Mouse (Mus musculus): ENCODE measurements around the gene Grm6.

Gene Grm6

DNA sequence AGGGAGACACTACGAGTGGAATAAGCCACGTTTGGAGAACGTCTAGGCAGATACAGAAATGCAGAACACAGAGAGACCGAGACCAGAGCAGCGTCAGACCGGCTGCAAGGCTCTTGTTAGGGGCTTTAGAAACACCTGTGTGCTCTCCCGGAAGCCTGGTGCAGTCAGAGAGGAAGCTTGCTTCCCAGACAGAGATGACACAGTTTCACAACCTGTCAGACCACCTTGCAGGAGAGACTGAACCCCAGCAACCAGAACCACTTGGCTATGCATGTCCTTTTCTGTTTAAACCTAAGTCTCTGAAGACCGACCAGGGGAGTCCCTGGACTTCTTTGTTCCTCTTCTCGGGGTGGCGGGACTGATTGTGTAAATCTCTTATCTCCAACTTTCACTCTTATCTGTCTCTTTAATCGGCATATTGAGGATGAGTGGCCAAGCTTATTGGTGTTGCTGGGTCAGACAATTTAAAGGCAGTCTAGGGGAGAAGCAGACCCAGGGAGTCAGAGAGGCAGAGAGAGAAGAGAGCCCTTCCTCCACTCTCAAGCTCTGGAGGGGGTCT is at the start of gene Grm6:
Gene Grm6 (plus strand): TSS at position 509 of the 559 bp plus-strand sequence.
- in situ Hi-C loops (cut with MboI, MseI): no loop called here

GRCm38 (mm10) chr11:50814233-50814632 is 36.3 kb upstream of the Grm6 start:
- in situ Hi-C loops (cut with MboI, MseI): no loop called here

DNA sequence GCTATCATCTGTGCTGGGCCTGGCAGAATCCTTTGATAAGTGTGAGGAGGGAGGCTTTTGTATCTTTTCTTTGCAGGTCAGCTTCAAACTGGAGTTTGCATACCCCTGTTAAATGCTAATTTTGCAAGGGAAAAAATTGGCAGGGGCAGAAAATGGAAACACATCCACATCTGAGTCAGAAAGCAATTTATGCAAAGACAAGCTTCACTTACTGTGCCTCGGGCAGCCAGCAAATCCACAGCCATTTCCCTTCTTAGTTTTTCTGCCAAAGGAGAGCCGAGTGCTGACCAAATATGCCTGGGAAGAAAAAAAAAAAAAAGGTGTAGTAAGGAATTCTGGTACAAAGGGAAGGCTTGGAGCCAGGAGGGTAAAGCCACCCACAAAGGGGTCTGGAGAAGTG is 24.3 kb upstream of the Grm6 start:
- in situ Hi-C loops (cut with MboI, MseI): no loop called here

- in situ Hi-C loops (cut with MboI, MseI): no loop called here
These were observed 23.2 kb upstream of the Grm6 start, which contains the start of gene Zfp354c for GRCm38 (mm10) chr11:50827010-50827953. Gene Zfp354c (minus strand): TSS chr11:50827724.

- in situ Hi-C loops (cut with MboI, MseI): no loop called here
These were observed 14.8 kb upstream of the Grm6 start for GRCm38 (mm10) chr11:50835727-50836126.

- in situ Hi-C loops (cut with MboI, MseI): no loop called here
These were observed 9.3 kb upstream of the Grm6 start, which contains the start of gene Zfp879 for GRCm38 (mm10) chr11:50841023-50841735. Gene Zfp879 (minus strand): TSS chr11:50841552.

- in situ Hi-C loops (cut with MboI, MseI): no loop called here
These were observed 4.5 kb upstream of the Grm6 start for GRCm38 (mm10) chr11:50845951-50846350.

DNA sequence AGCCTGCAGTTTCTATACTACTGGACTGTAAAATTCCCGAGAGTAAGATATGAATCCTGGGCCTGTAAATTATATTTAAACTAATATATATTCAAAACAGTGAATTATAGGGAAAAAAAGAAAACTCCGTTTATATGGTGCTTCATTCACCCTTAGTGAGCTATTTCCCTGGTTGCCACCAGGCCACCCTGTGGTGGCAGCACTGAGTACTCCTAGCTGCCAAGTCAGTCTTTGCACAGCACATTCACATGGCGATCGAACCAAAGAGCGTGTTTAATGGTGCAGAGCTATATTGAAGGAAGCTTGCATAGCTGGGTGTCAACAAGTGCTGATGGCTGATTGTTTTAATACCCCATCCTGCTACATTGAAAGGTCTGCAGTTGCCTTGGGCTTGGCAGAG is 3.4 kb upstream of the Grm6 start:
- in situ Hi-C loops (cut with MboI, MseI): no loop called here

- in situ Hi-C loops (cut with MboI, MseI): no loop called here
These were observed 1.9 kb upstream of the Grm6 start for GRCm38 (mm10) chr11:50848520-50849137.

- in situ Hi-C loops (cut with MboI, MseI): no loop called here
These were observed 1.2 kb upstream of the Grm6 start for GRCm38 (mm10) chr11:50849310-50849709.

DNA sequence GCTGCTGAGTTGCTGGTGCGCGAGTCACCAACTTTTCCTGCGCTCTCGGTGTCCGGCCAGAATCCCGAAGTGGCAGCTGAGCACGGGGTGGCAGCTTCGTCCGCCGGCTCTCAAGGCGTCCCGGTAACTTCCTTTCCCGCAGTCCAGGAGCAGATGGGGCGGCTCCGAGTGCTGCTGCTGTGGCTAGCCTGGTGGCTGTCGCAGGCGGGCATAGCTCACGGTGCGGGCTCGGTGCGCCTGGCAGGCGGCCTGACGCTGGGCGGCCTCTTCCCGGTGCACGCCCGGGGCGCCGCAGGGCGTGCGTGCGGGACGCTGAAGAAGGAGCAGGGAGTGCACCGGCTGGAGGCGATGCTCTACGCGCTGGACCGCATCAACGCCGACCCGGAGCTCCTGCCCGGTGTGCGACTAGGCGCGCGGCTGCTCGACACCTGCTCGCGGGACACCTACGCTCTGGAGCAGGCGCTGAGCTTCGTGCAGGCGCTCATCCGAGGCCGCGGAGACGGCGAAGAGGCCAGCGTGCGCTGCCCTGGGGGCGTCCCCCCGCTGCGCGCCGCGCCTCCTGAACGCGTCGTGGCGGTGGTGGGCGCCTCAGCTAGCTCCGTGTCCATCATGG is 610 bp downstream of the Grm6 start:
- in situ Hi-C loops (cut with MboI, MseI): no loop called here

GRCm38 (mm10) chr11:50878641-50879040 is 28.2 kb downstream of the Grm6 start:
- in situ Hi-C loops (cut with MboI, MseI): no loop called here

- in situ Hi-C loops (cut with MboI, MseI): no loop called here
These were observed 33.3 kb downstream of the Grm6 start for GRCm38 (mm10) chr11:50883756-50884155.

DNA sequence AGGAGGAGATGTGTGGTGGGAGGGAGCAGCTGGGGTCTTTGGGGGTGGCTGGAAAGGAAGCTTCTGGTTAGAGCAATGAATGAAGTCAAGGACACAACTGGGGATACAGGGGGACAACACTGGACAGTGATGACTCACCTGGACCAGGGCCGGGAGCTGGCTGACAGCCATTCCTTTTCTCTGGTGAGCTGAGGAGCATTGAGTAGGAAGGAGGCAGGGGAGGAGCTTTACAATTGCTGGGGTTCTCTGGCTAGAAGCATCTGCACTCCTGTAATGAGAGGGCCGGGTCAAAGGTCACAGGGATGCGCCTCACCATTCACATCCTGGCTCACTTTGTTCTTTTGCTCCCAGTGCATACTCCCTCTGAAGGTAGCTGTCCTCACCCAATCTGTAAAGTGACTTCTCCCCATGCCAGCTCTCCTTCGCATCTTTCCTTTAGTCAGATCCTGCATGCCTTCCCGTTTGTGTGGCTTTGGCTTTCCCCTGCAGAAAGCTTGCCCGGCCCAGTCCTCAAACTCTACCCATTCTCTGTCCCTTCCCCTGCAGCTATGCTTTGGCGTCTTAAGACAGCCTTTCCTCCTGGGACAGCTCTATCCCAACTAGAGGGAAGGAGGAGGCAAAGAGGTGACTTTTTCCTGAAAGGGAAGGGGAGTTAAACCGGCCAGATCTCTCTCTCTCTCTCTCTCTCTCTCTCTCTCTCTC is 35.9 kb downstream of the Grm6 start:
- in situ Hi-C loops (cut with MboI, MseI): no loop called here

GRCm38 (mm10) chr11:50886933-50887293 is 36.4 kb downstream of the Grm6 start:
- in situ Hi-C loops (cut with MboI, MseI): no loop called here

GRCm38 (mm10) chr11:50887390-50888128 is 37.1 kb downstream of the Grm6 start, which contains the start of gene Zfp454:
Gene Zfp454 (minus strand): TSS chr11:50887651.
- in situ Hi-C loops (cut with MboI, MseI): no loop called here

GRCm38 (mm10) chr11:50892441-50892840 is 42.0 kb downstream of the Grm6 start:
- in situ Hi-C loops (cut with MboI, MseI): no loop called here

- in situ Hi-C loops (cut with MboI, MseI): no loop called here
These were observed 46.9 kb downstream of the Grm6 start for GRCm38 (mm10) chr11:50897359-50897758.

GRCm38 (mm10) chr11:50908136-50908535 is 57.7 kb downstream of the Grm6 start:
- in situ Hi-C loops (cut with MboI, MseI): no loop called here

DNA sequence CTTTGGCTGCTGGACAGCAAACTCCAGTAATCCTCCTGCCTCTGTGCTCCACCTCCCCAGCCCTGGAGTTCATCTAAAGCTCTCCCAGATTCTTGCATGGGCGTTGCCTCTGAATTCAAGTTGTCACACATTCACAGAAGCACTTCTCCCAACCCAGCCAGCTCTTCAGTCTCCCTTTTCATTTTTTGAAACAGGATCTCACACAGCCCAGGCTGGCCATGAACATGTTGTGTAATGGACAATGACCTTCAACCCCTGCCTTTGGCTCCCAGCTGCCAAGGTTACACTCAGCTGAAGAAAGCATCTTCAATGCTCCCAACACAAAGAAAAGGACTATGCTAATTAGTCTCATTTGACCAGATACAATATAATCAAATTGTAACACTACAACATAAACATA is 62.8 kb downstream of the Grm6 start:
- in situ Hi-C loops (cut with MboI, MseI): no loop called here

Measured in T-helper 2 cell (primary cell).